Mouse (Mus musculus) intestine, postnatal 0 days (tissue): ENCODE data around the gene Sytl3. TPM values are rescaled to one million over a fixed set of nuclear protein-coding genes. Genes with fewer than 3 reads are reported as not detected.

Experiments
- ATAC-seq: fragments of 200-750 bp; cut with Nextera tagmentation; 2 replicates; pipeline ENCODE4 v1.8.0; 2017; ENCODE audit warnings: mild to moderate bottlenecking, moderate TSS enrichment, moderate library complexity
- H3K27ac ChIP-seq: fragments of 300-500 bp; sonication (generic); 2 replicates; pipeline ENCODE4 v1.5.1; 2014; ENCODE audit warnings: mild to moderate bottlenecking, low read depth, low read length, moderate library complexity
- H3K27me3 ChIP-seq: fragments of 300-500 bp; sonication (generic); replicated peaks from 2 replicates; pipeline ENCODE4 v1.6.1; 2014; ENCODE audit warnings: low read length, mixed read lengths; ENCODE audit not compliant: control insufficient read depth, insufficient read depth
- H3K36me3 ChIP-seq: fragments of 300-500 bp; sonication (generic); 2 replicates; pipeline ENCODE4 v1.6.1; 2014; ENCODE audit warnings: mild to moderate bottlenecking, moderate library complexity; ENCODE audit not compliant: control insufficient read depth, insufficient read depth
- H3K4me1 ChIP-seq: fragments of 300-500 bp; sonication (generic); replicated peaks from 2 replicates; pipeline ENCODE4 v1.6.1; 2014; ENCODE audit warnings: antibody characterized with exemption, low read length, mixed read lengths; ENCODE audit not compliant: control insufficient read depth, insufficient read depth
- H3K4me2 ChIP-seq: fragments of 300-500 bp; sonication (generic); replicated peaks from 2 replicates; pipeline ENCODE4 v1.6.1; 2014; ENCODE audit warnings: low read depth, mild to moderate bottlenecking, moderate library complexity
- H3K4me3 ChIP-seq: fragments of 300-500 bp; sonication (generic); 2 replicates; pipeline ENCODE4 v1.5.1; 2014; ENCODE audit warnings: low read depth, low read length
- H3K9ac ChIP-seq: fragments of 300-500 bp; sonication (generic); 2 replicates; pipeline ENCODE4 v1.6.1; 2014; ENCODE audit warnings: mild to moderate bottlenecking, low read depth, low read length
- H3K9me3 ChIP-seq: fragments of 300-500 bp; sonication (generic); 2 replicates; pipeline ENCODE4 v1.6.1; 2016; ENCODE audit warnings: mixed run types; ENCODE audit not compliant: control insufficient read depth
- CTCF ChIP-seq: sonication (generic); IDR thresholded peaks from 2 replicates; pipeline ENCODE4 v1.5.1; 2016; ENCODE audit warnings: low read depth, mild to moderate bottlenecking, control low read depth, antibody characterized with exemption, moderate library complexity
- WGBS: fragments of 180-500 bp; shearing (Covaris S2); extraction: QIAGEN DNeasy Blood & Tissue Kit; methylation state at CpG from one replicate; pipeline ENCODE4 v1.1.7; 2014; 5-methylcytosine and 5-hydroxymethylcytosine counted together
- polyA plus RNA-seq: library from polyadenylated mRNA; unstranded; fragments of >200 nt; fragmentation: Nextera tagmentation; extraction: Ambion mirVana; gene quantifications from 2 replicates; pipeline ENCODE4 v1.2.1, GENCODE M21; 2015

Sytl3 gene
- polyA plus RNA-seq, 1 experiment from 2014 or later: 11.0 TPM

- H3K27me3 ChIP-seq: no peaks in the 10 kb centered on the region
- H3K9ac ChIP-seq: no peak overlapping the region
- 0 out of 2 replicates have a peak overlapping the region, but pooled peaks have one; percentile 24 for H3K4me2 ChIP-seq
- WGBS: 44% methylated on average over 7 of the region's 7 CpGs
- H3K9me3 ChIP-seq: no peaks in the 10 kb centered on the region
- no peak overlapping the region; the same call in 1 of the 2 replicates for H3K27ac ChIP-seq
- H3K4me1 ChIP-seq: peaks cover 19% of the 10 kb centered on the region
- no peak for ATAC-seq
- H3K4me3 ChIP-seq: no peak overlapping the region
- TF ChIP-seq CTCF: no peak
- 0 out of 2 replicates have a peak, but pooled peaks cover under 1% of the 10 kb centered on the region for H3K36me3 ChIP-seq
Measured at GRCm38 (mm10) chr17:6764227-6764593, 105.3 kb downstream of the Sytl3 start.

- TF ChIP-seq CTCF: no peak
- no peak overlapping the region for H3K9ac ChIP-seq
- no peaks in the 10 kb centered on the region for H3K27me3 ChIP-seq
- H3K9me3 ChIP-seq: no peaks in the 10 kb centered on the region
- H3K4me3 ChIP-seq: no peak overlapping the region
- 74% methylated on average over 4 of the region's 4 CpGs for WGBS
- no peak for ATAC-seq
- H3K36me3 ChIP-seq: 0 out of 2 replicates have a peak, but pooled peaks cover 6% of the 10 kb centered on the region
- no peak overlapping the region for H3K27ac ChIP-seq
- peaks cover 19% of the 10 kb centered on the region for H3K4me1 ChIP-seq
- H3K4me2 ChIP-seq: 0 out of 2 replicates have a peak overlapping the region, but pooled peaks have one; percentile 9
Measured at GRCm38 (mm10) chr17:6764730-6765129, 105.8 kb downstream of the Sytl3 start.

GRCm38 (mm10) chr17:6765886-6766285 lies 107.0 kb downstream of the Sytl3 start:
- no peak for ATAC-seq
- no peak overlapping the region for H3K4me3 ChIP-seq
- 0 out of 2 replicates have a peak overlapping the region, but pooled peaks have one; percentile 29 for H3K27ac ChIP-seq
- 0 out of 2 replicates have a peak, but pooled peaks cover 7% of the 10 kb centered on the region for H3K36me3 ChIP-seq
- no peak for TF ChIP-seq CTCF
- H3K9me3 ChIP-seq: no peaks in the 10 kb centered on the region
- H3K9ac ChIP-seq: no peak overlapping the region
- no peaks in the 10 kb centered on the region for H3K27me3 ChIP-seq
- no peak overlapping the region for H3K4me2 ChIP-seq
- 28% methylated on average over 2 of the region's 2 CpGs for WGBS
- H3K4me1 ChIP-seq: peaks cover 19% of the 10 kb centered on the region

- H3K9ac ChIP-seq: no peak overlapping the region
- no peak overlapping the region for H3K4me2 ChIP-seq
- WGBS: 35% methylated on average over 4 of the region's 4 CpGs
- H3K9me3 ChIP-seq: no peaks in the 10 kb centered on the region
- no peaks in the 10 kb centered on the region for H3K27me3 ChIP-seq
- H3K4me1 ChIP-seq: peaks cover 21% of the 10 kb centered on the region
- H3K36me3 ChIP-seq: 0 out of 2 replicates have a peak, but pooled peaks cover 7% of the 10 kb centered on the region
- peak; percentile 74 for ATAC-seq
- peak overlapping the region; percentile 58; the same call in 1 of the 2 replicates for H3K27ac ChIP-seq
- no peak for TF ChIP-seq CTCF
- no peak overlapping the region for H3K4me3 ChIP-seq
Measured at GRCm38 (mm10) chr17:6766823-6767222, 107.9 kb downstream of the Sytl3 start.

GRCm38 (mm10) chr17:6767771-6768170 lies 108.9 kb downstream of the Sytl3 start:
- no peak overlapping the region for H3K9ac ChIP-seq
- no peak for TF ChIP-seq CTCF
- 0 out of 2 replicates have a peak, but pooled peaks cover 7% of the 10 kb centered on the region for H3K36me3 ChIP-seq
- no peaks in the 10 kb centered on the region for H3K27me3 ChIP-seq
- no peak overlapping the region for H3K4me3 ChIP-seq
- H3K4me1 ChIP-seq: peaks cover 25% of the 10 kb centered on the region
- WGBS: 41% methylated on average over 5 of the region's 5 CpGs
- H3K27ac ChIP-seq: peak overlapping the region; percentile 58; the same call in 1 of the 2 replicates
- H3K4me2 ChIP-seq: 0 out of 2 replicates have a peak overlapping the region, but pooled peaks have one; percentile 28
- no peak for ATAC-seq
- H3K9me3 ChIP-seq: no peaks in the 10 kb centered on the region

GRCm38 (mm10) chr17:6768301-6768788 lies 109.5 kb downstream of the Sytl3 start:
- 0 out of 2 replicates have a peak, but pooled peaks cover 7% of the 10 kb centered on the region for H3K36me3 ChIP-seq
- H3K9me3 ChIP-seq: no peaks in the 10 kb centered on the region
- H3K4me2 ChIP-seq: no peak overlapping the region
- no peak overlapping the region for H3K4me3 ChIP-seq
- ATAC-seq: no peak
- 66% methylated on average over 5 of the region's 5 CpGs for WGBS
- TF ChIP-seq CTCF: no peak
- peak overlapping the region; percentile 22; the same call in 1 of the 2 replicates for H3K27ac ChIP-seq
- no peak overlapping the region for H3K9ac ChIP-seq
- H3K4me1 ChIP-seq: peaks cover 25% of the 10 kb centered on the region
- H3K27me3 ChIP-seq: no peaks in the 10 kb centered on the region
